Mouse (Mus musculus) heart, adult 2 months (tissue): ENCODE measurements around the gene C77080. TPM values are rescaled to one million over a fixed set of nuclear protein-coding genes. Genes with fewer than 3 reads are reported as not detected.

Experiments
- DNase-seq, 2 experiments: peaks; one replicate each; pipeline ENCODE4 v3.0.0; 2021
- H3K27ac ChIP-seq: fragments of 200-600 bp; 2 replicates; pipeline ENCODE4 v1.8.1; 2022
- H3K27me3 ChIP-seq: fragments of 200-500 bp; 2 replicates; pipeline ENCODE4 v1.6.1; 2012; ENCODE audit warnings: mild to moderate bottlenecking, low read length, inconsistent platforms, mixed read lengths; ENCODE audit not compliant: control insufficient read depth, insufficient read depth
- H3K36me3 ChIP-seq: fragments of 200-500 bp; 2 replicates; pipeline ENCODE4 v1.6.1; 2012; ENCODE audit warnings: low read length, inconsistent platforms; ENCODE audit not compliant: control insufficient read depth, insufficient read depth
- H3K4me1 ChIP-seq: fragments of 200-500 bp; 2 replicates; pipeline ENCODE4 v1.6.1; 2011; ENCODE audit warnings: low read length; ENCODE audit not compliant: control insufficient read depth, insufficient read depth
- H3K4me3 ChIP-seq: fragments of 200-600 bp; 2 replicates; pipeline ENCODE4 v1.8.1; 2022
- H3K79me2 ChIP-seq: fragments of 200-500 bp; replicated peaks from 2 replicates; pipeline ENCODE4 v1.6.1; 2012; ENCODE audit warnings: mild to moderate bottlenecking, inconsistent platforms, low read length, moderate library complexity, mixed read lengths; ENCODE audit not compliant: control insufficient read depth, insufficient read depth
- H3K9ac ChIP-seq: fragments of 200-500 bp; 2 replicates; pipeline ENCODE4 v1.6.1; 2012; ENCODE audit warnings: low read depth, mild to moderate bottlenecking, control low read depth, inconsistent platforms, low read length, mixed read lengths
- CTCF ChIP-seq: fragments of 200-600 bp; IDR thresholded peaks from 2 replicates; pipeline ENCODE4 v1.8.1; 2022; ENCODE audit warnings: antibody characterized with exemption, mild to moderate bottlenecking, moderate library complexity
- EP300 ChIP-seq: fragments of 200-500 bp; IDR thresholded peaks from 2 replicates; pipeline ENCODE4 v1.6.1; 2011; ENCODE audit warnings: low read depth, low read length, control low read depth; ENCODE audit not compliant: insufficient read depth
- POLR2A ChIP-seq: fragments of 200-500 bp; IDR thresholded peaks from 2 replicates; pipeline ENCODE4 v1.6.1; 2011; ENCODE audit warnings: mild to moderate bottlenecking, low read depth, low read length, control low read depth; ENCODE audit not compliant: insufficient read depth
- WGBS: fragments of 180-500 bp; shearing (Covaris S2); methylation state at CpG from one replicate; pipeline ENCODE4 v1.1.7; 2018; 5-methylcytosine and 5-hydroxymethylcytosine counted together
- intact Hi-C: fragments of 180-260 bp; cut with DNase I; formaldehyde crosslinking; loops from one replicate; pipeline ENCODE4 v1.15.1; 2025
- polyA plus RNA-seq: library from polyadenylated mRNA; depleted of rRNA; stranded (reverse); fragments of >200 nt; gene quantifications from 2 replicates; pipeline ENCODE4 v1.2.3, GENCODE M21; 2012
- total RNA-seq, 2 experiments: library from RNA; stranded (reverse); gene quantifications; 2 replicates each; pipeline ENCODE4 v1.2.3; 2021

The C77080 gene
- total and polyA plus RNA-seq, 3 experiments, result 3.2 to 4.4 (median 3.7) TPM

DNA sequence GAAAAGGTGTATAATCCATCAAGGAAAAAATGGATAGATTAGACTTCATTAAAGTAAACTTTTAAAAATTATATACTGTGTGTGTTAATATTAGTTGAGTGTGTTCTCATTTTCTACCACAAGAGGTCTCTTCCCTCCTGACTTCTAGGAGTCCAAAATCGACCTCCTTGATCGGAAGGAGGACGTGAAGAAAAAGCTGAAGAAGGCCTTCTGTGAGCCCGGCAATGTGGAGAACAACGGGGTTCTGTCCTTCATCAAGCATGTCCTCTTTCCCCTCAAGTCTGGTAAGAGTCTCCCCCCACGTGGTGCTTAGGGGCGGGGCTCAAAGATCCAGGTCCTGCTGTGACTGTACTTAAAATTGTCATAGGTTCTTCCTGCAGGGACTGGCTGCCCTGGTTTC, 51.7 kb downstream of the C77080 start:
- H3K27ac ChIP-seq, result no peak overlapping the region
- no peak overlapping the region for H3K9ac ChIP-seq
- no peaks in the 10 kb centered on the region for H3K79me2 ChIP-seq
- no peaks in the 10 kb centered on the region for H3K4me1 ChIP-seq
- TF ChIP-seq EP300 (no peak), CTCF (peak; percentile 74), POLR2A (no peak)
- no peaks in the 10 kb centered on the region for H3K36me3 ChIP-seq
- no peak overlapping the region for H3K4me3 ChIP-seq
- intact Hi-C loops, result loop anchor here (1.0 kb wide), 1 partner anchor 67 kb away; no protein-coding TSS in a partner anchor
- 52% methylated on average over 7 of the region's 7 CpGs for WGBS
- H3K27me3 ChIP-seq, result no peaks in the 10 kb centered on the region
- no peak for DNase-seq

DNA sequence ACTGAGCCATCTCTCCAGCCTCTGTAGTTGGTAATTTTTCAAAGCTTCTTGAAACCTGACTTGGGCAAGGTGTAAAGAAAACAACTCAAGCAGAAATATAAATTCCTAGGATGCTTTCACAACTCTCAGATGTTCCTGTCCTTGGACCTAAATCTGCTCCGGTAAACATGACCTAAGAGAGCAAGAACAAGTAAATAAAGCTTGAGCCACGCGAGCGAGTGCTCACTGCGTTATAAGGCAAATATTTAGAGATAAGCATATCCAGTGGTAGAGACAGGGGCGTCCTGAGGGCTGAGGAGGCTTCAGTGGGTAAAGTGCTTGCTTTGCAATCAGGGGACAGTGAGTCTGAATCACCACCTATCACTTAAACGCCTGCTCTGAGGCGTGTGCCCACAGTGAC, 54.4 kb downstream of the C77080 start:
- H3K79me2 ChIP-seq, result no peaks in the 10 kb centered on the region
- intact Hi-C loops, result no loop called here
- WGBS, result 84% methylated on average over 8 of the region's 8 CpGs
- H3K27me3 ChIP-seq, result no peaks in the 10 kb centered on the region
- TF ChIP-seq EP300 (no peak), POLR2A (no peak), CTCF (no peak)
- H3K4me3 ChIP-seq, result no peak overlapping the region
- H3K36me3 ChIP-seq, result no peaks in the 10 kb centered on the region
- no peaks in the 10 kb centered on the region for H3K4me1 ChIP-seq
- H3K27ac ChIP-seq, result no peak overlapping the region
- no peak overlapping the region for H3K9ac ChIP-seq
- DNase-seq, result no peak

DNA sequence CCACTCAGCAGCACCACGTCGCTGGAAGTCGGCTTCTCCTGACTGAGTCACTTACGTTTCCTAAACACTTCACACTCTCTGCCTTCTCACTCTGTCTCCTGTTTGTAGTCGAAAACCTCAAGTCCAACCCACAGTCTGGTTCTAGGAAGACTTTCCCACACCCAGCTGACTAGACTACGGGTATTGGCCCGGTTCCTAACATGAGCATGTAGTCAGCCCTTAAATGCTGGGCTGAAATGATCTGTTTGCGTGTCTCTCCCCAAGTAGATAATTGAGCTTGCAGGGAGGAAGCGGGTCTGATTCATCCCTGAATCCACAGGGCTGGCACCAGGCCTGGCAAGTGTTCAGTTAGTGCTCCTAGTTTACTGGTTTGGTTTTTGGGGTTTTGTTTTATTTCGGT, 56.5 kb downstream of the C77080 start:
- no peak for DNase-seq
- Histone ChIP-seq H3K9ac (no peak overlapping the region), H3K27ac (no peak overlapping the region), H3K4me1 (no peaks in the 10 kb centered on the region), H3K36me3 (no peaks in the 10 kb centered on the region; the same call in 1 of the 2 replicates), H3K79me2 (no peaks in the 10 kb centered on the region), H3K27me3 (no peaks in the 10 kb centered on the region), H3K4me3 (no peak overlapping the region)
- 91% methylated on average over 10 of the region's 10 CpGs for WGBS
- intact Hi-C loops, result no loop called here
- TF ChIP-seq CTCF (no peak), EP300 (no peak), POLR2A (no peak)

DNA sequence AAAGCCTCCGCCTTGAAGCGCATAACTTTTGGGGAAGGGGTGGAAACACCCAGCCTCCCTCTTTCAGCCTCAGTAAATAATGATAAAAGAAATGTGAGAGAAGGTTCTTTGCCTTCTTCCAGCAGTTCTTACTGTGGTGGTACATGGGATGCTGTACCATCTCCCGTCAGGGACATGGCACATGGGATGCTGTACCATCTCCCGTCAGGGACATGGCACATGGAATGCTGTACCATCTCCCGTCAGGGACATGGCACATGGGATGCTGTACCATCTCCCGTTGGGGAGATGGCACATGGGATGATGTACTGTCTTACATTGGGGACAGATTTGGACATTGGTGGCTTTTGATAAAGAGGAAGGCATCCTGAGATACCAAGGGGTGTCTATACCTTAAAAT, 63.7 kb downstream of the C77080 start:
- H3K4me1 ChIP-seq, result no peaks in the 10 kb centered on the region
- no peak for DNase-seq
- intact Hi-C loops, result no loop called here
- H3K27ac ChIP-seq, result no peak overlapping the region
- no peaks in the 10 kb centered on the region for H3K27me3 ChIP-seq
- 95% methylated on average over 6 of the region's 6 CpGs for WGBS
- 0 out of 2 replicates have a peak, but pooled peaks cover 3% of the 10 kb centered on the region for H3K79me2 ChIP-seq
- H3K9ac ChIP-seq, result no peak overlapping the region
- no peak for TF ChIP-seq EP300
- no peak for TF ChIP-seq CTCF
- TF ChIP-seq POLR2A, result no peak
- no peak overlapping the region for H3K4me3 ChIP-seq
- H3K36me3 ChIP-seq, result no peaks in the 10 kb centered on the region; the same call in 1 of the 2 replicates

DNA sequence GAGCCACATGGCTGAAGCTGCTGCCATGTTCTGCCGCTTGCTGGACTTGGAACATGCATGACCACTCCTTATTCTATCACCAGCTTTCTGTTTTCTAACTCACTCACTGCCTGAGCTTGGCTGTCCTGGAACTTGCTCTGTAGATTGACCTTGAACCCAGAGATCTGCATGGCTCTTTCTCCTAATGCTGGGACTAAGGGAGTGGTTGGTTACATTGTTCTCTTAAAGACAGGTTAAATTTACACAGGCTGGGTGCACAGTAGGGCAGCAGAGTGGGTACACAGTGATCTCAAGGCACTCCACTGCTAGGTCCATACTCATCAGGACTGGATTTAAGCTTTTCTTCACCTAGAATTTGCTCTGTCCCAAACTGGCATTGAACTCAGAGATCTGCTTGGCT, 66.9 kb downstream of the C77080 start:
- H3K36me3 ChIP-seq, result no peaks in the 10 kb centered on the region
- no peak overlapping the region for H3K9ac ChIP-seq
- peaks cover 3% of the 10 kb centered on the region for H3K4me1 ChIP-seq
- 76% methylated on average over 1 of the region's 1 CpGs for WGBS
- no peak overlapping the region for H3K4me3 ChIP-seq
- H3K79me2 ChIP-seq, result peaks cover 3% of the 10 kb centered on the region; the same call in 1 of the 2 replicates
- H3K27ac ChIP-seq, result no peak overlapping the region
- intact Hi-C loops, result no loop called here
- DNase-seq, result no peak
- H3K27me3 ChIP-seq, result no peaks in the 10 kb centered on the region
- TF ChIP-seq EP300 (no peak), POLR2A (no peak), CTCF (no peak)

DNA sequence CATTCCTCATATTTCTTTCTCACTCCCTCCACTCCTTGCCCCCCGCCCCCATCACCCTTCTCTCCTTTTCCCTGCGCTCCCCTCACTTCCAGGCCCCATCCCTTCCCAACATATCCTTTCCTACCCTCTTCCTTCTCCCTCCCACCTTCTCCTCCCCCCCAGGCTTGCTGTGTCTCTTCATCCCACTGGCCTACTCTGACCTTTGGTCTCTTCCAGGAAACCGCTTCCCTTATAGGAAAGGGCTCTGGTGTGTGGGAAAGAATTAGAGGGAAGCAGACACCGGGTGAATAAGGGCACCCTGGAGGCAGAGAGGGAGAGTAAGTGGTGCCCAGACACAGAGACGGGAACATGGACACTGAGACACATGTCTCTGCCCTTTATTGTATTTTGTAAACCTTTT, 69.5 kb downstream of the C77080 start:
- Histone ChIP-seq H3K27ac (no peak overlapping the region), H3K4me3 (no peak overlapping the region), H3K9ac (no peak overlapping the region), H3K27me3 (no peaks in the 10 kb centered on the region), H3K36me3 (peaks cover 3% of the 10 kb centered on the region; the same call in 1 of the 2 replicates), H3K79me2 (peaks cover 4% of the 10 kb centered on the region), H3K4me1 (peaks cover 3% of the 10 kb centered on the region)
- intact Hi-C loops, result no loop called here
- 71% methylated on average over 5 of the region's 5 CpGs for WGBS
- TF ChIP-seq CTCF (no peak), POLR2A (no peak), EP300 (no peak)
- no peak for DNase-seq

DNA sequence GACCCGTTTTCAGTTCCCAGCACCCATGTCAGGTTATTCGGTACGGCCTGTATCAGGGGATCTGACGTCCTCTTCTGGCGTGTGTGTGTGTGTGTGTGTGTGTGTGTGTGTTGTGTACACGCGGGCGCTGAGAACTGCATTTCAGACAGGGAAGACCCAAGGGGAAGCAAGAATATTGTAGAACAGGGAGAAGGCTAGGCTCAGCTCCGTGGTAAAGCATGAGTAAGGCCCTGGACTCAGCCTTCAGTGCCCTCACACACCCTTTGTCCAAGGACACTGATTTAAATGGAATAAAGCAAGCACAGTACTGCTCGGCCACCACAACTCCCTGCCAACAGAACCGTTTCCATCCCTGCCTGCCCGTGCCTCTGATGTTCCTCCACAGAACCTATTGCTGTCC, 70.7 kb downstream of the C77080 start:
- DNase-seq, result no peak
- Histone ChIP-seq H3K9ac (peak overlapping the region; percentile 64), H3K4me3 (peak overlapping the region; percentile 94), H3K36me3 (peaks cover 3% of the 10 kb centered on the region; the same call in 1 of the 2 replicates), H3K27me3 (no peaks in the 10 kb centered on the region), H3K27ac (peak overlapping the region; percentile 77), H3K79me2 (peaks cover 4% of the 10 kb centered on the region), H3K4me1 (peaks cover 3% of the 10 kb centered on the region)
- WGBS, result under 1% methylated on average over 12 of the region's 12 CpGs
- intact Hi-C loops, result no loop called here
- TF ChIP-seq CTCF (no peak), EP300 (no peak), POLR2A (no peak)
